Mouse (Mus musculus) kidney, adult 2 months (tissue): ENCODE data around the gene Vps53.

Experiments
- CTCF ChIP-seq: fragments of 200-500 bp; conservative IDR thresholded peaks from 2 replicates; pipeline ENCODE4 v1.5.1; 2011; ENCODE audit warnings: low read depth, mild to moderate bottlenecking, control low read depth, low read length, moderate library complexity, mixed read lengths; ENCODE audit not compliant: insufficient read depth, insufficient read length
- POLR2A ChIP-seq: fragments of 200-500 bp; IDR thresholded peaks from one replicate; pipeline ENCODE4 v1.6.1; 2011; ENCODE audit warnings: low read depth, low read length, control low read depth

DNA sequence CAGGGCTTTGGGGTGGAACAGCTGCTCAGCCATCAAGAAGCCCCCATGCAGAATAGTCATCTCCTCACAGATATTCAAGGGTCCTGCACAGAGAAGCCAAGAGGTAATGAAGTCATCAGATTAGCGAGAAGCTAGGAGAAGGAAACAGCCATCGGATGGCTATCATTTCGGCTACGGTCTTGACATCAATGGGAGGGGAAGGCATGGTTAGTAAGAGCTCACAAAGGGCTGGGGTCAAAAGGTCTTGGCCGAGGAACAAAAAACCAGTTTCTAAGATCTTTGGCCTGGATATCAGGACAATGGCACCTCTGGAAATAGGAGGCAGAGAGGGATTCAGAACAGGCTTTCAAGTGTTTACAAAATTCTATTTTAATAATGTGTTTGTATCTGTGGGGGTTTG lies 34.4 kb upstream of the Vps53 start:
- no peak for TF ChIP-seq POLR2A
- no peak for TF ChIP-seq CTCF
